Mouse (Mus musculus) E14TG2a.4 (cell line): ENCODE data around the gene Birc6.

Source experiments
- H3K27me3 ChIP-seq: 2 replicates; pipeline ENCODE4 v1.6.1; 2014; ENCODE audit warnings: low read length, control low read depth; ENCODE audit not compliant: insufficient read depth
- H3K36me3 ChIP-seq: 2 replicates; pipeline ENCODE4 v1.6.1; 2014; ENCODE audit warnings: low read length, control low read depth; ENCODE audit not compliant: insufficient read depth
- H3K4me1 ChIP-seq: replicated peaks from 2 replicates; pipeline ENCODE4 v1.6.1; 2014; ENCODE audit warnings: low read depth, low read length, control low read depth
- H3K4me3 ChIP-seq: replicated peaks from 2 replicates; pipeline ENCODE4 v1.5.1; 2014; ENCODE audit warnings: mild to moderate bottlenecking, low read length
- H3K9me3 ChIP-seq: 2 replicates; pipeline ENCODE4 v1.6.1; 2014; ENCODE audit warnings: low read length, control low read depth
- CTCF ChIP-seq: conservative IDR thresholded peaks from 2 replicates; pipeline ENCODE4 v1.5.1; 2014; ENCODE audit warnings: low read length
- NANOG ChIP-seq: IDR thresholded peaks from 2 replicates; pipeline ENCODE4 v1.6.1; 2014; ENCODE audit warnings: borderline replicate concordance, low read length, mixed read lengths
- POU5F1 ChIP-seq: IDR thresholded peaks from 2 replicates; pipeline ENCODE4 v1.6.1; 2014; ENCODE audit warnings: low read length, borderline replicate concordance

Birc6 gene

DNA sequence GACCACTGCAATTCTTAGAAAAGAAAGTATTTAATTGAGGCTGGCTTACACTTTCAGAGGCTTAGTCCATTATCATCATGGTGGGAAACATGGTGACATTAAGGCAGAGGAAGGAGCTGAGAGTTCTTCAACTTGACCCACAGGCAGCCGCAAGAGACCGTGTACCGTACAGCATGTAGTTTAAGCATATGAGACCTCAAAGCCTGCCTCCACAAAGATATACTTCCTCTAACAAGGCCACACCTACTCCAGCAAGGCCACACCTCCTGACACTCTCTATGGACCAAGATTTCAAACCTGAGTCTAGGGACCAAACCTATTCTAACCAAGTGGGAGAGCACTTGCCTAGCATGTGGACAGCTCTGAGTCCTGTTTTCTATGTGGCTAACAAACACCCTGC, 19.5 kb upstream of the Birc6 start:
- Histone ChIP-seq H3K4me1 (no peaks in the 10 kb centered on the region), H3K9me3 (no peaks in the 10 kb centered on the region), H3K27me3 (no peaks in the 10 kb centered on the region), H3K4me3 (no peak overlapping the region), H3K36me3 (no peaks in the 10 kb centered on the region)
- TF ChIP-seq CTCF: no peak
- no peak for TF ChIP-seq NANOG
- TF ChIP-seq POU5F1: no peak

DNA sequence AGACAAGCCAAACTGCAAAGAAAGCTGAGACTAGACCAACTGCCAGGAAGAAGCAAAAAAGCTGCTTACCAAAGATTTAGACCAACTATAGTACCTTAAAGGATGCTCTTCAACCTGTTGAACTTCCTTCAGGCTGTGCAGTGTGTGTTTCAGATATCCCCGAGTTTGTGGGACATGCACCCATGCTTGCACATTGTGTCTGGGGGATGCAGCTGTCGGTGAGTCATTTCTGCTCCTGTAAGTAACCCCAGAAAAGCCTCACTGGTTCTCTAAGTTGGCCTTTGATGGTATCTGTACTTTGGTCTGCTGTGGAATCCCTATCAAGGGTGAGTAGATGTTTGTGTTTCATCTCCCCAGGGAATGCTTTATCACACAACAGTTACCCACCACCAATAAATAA, 15.8 kb upstream of the Birc6 start:
- peaks cover 8% of the 10 kb centered on the region for H3K4me1 ChIP-seq
- H3K4me3 ChIP-seq: no peak overlapping the region
- no peaks in the 10 kb centered on the region for H3K9me3 ChIP-seq
- H3K27me3 ChIP-seq: no peaks in the 10 kb centered on the region
- no peaks in the 10 kb centered on the region for H3K36me3 ChIP-seq
- no peak for TF ChIP-seq NANOG
- TF ChIP-seq POU5F1: no peak
- TF ChIP-seq CTCF: no peak

DNA sequence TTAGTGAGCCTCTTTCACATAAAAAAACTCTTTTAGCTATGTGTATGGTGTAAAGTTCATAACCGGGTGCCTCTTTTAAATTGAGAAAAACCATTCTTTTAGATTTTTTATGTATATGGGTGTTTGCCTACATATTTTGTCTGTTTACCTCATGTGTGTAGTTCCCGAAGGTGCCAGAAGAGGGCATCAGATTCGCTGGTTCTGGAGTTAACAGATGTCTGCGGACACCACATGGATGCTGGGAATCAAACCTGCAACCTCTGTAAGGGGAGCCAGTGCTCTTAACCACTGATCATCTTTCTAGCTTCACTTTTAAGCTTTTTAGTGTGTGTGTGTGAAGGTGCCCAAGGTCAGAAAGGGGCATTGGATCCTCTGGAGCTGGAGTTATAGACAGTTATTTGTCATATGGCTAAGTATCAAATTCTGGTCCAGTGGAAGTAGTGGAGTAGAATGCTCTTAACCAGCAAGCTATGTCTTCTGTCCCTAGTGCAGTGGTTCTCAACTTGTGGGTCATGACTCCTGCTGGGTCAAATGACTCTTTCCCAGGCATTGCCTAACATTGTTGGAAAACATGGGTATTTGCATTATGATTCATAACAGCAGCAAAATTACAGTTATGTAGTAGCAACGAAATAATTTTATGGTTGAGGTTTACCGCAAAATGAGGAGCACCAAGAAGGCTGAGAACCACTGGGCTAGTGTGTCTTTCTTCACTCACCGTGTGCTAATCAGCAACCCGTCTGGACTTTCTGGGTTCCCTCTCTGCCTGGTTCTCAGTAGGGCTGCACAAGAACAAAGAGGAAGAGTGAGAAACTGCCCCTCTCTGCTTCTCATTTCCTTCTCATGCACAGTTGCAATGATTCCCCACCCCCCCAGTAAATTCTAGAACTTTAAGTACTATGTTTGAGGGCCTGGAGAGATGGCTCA, 5.0 kb upstream of the Birc6 start:
- TF ChIP-seq CTCF (peak; percentile 58), NANOG (no peak), POU5F1 (no peak)
- Histone ChIP-seq H3K4me1 (peaks cover 18% of the 10 kb centered on the region), H3K4me3 (no peak overlapping the region), H3K27me3 (no peaks in the 10 kb centered on the region), H3K9me3 (no peaks in the 10 kb centered on the region), H3K36me3 (peaks cover 17% of the 10 kb centered on the region)

DNA sequence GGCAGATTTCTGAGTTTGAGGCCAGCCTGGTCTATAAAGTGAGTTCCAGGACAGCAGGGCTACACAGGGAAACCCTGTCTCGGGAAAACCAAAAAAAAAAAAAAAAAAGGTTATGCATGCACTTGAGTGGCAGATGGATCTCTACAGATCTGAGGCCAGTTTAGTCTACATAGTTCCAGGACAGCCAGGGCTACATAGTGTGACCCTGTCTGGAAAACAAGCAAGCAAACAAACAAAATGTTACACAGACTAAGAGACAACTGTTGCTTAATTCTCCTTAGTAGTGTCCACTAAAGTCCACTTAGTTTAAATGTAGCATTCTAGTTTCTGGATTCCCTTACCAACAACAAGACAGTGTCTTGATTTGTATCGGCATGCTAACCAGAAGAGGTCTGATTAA, 2.0 kb upstream of the Birc6 start:
- Histone ChIP-seq H3K27me3 (no peaks in the 10 kb centered on the region), H3K36me3 (peaks cover 13% of the 10 kb centered on the region; the same call in 1 of the 2 replicates), H3K4me1 (peaks cover 34% of the 10 kb centered on the region), H3K9me3 (no peaks in the 10 kb centered on the region), H3K4me3 (peak overlapping the region; percentile 98)
- TF ChIP-seq NANOG (no peak), POU5F1 (no peak), CTCF (no peak)

DNA sequence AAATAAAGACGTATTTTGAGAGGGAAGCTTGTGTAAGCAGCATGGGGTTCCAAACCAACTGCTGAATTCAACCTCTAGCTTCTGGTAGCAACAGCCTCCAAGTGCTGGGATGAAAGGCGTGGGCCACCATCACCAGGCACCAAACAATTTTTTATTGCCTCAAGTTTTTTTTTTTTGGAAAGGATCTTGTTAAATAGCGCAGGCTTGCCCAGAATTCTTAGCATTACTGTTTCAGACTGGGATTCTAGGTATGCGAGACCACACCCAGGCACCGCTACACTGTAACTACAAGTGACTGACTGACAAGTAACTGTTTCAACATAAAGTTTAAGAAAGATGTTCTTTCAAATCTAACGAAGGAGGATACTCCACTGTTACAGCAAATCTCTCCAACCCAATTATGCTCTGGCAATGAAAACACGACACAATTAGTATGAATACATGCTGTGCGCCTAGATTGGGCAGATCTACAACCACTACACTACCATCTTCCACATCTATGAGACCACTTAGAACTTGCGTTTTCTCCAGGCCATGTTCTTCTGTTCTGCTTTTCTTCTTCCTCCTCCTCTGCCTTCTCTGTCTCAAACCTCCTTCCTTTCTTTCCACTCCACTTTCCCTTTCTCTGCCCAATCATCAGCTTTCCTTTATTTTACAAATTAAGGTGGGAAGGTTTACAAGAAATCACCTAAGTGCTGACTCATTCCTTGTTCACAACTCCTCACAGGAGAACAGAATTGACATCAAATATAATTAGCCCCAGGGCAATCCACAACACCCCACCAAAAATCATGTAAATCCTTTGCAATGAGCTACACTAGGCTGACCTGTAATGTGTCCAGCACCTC, 1.1 kb upstream of the Birc6 start:
- H3K4me3 ChIP-seq: peak overlapping the region; percentile 98
- H3K4me1 ChIP-seq: peaks cover 42% of the 10 kb centered on the region
- H3K36me3 ChIP-seq: 0 out of 2 replicates have a peak, but pooled peaks cover 9% of the 10 kb centered on the region
- H3K27me3 ChIP-seq: no peaks in the 10 kb centered on the region
- TF ChIP-seq NANOG: peak; percentile 57; the same call in 1 of the 2 replicates
- TF ChIP-seq CTCF: no peak
- TF ChIP-seq POU5F1: no peak
- no peaks in the 10 kb centered on the region for H3K9me3 ChIP-seq

DNA sequence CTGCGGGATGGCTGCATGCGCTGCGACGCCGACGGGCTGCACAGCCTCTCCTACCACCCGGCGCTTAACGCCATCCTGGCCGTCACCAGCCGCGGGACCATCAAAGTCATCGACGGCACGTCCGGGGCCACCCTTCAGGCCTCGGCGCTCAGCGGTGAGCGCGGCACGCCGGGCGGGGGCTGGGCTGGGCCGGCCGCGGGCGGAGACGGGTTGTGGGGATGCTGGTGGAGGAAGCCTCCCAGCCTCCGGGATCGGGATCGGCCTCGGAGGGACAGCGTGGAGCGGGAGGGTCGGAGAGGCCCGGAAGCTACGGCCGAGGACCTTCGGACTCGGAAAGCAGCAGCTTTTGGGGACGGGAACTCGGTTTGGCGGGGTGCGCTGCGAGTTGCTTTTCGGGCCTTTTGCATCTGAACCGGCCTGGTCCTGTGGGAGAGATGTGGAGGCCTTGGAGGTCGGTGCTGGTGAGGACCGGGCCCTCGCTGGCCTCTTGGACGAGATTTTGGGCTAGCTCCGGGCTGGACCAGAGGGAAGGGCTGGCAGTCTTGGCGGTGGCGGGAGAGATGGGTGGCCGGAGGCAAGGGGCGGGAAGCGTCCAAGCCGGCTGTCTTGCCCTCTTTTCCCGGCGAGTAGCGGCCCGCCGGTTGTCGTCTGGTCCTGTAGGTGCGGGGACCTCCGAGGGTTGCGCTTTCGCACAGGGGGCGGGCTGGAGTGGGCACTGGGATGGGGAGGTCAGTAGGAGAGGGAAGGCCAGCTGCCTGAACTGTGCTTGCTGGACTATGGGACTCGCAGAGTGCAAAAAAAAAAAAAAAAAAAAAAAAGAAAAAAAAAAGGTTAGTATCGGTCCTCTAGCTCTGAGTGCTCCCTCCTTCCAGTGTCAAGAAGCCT, 795 bp downstream of the Birc6 start:
- H3K4me1 ChIP-seq: peaks cover 42% of the 10 kb centered on the region
- no peaks in the 10 kb centered on the region; the same call in 1 of the 2 replicates for H3K36me3 ChIP-seq
- H3K9me3 ChIP-seq: no peaks in the 10 kb centered on the region
- no peak for TF ChIP-seq CTCF
- no peak for TF ChIP-seq POU5F1
- no peak for TF ChIP-seq NANOG
- no peaks in the 10 kb centered on the region for H3K27me3 ChIP-seq
- H3K4me3 ChIP-seq: peak overlapping the region; percentile 98

DNA sequence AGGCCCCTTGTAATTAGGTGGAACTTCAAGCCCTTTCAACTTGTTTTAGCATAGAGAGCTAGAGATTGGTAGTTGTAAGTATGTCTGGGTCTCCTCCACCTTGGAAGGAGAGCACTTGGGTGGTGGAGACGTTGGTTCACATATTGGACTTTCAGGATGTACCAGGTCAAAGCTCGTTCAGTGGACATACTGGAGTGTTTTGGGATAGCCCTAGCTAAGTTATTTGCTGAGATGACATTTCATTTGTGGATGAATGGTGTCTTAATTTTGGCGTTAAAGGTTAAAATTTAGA, 1.4 kb downstream of the Birc6 start:
- TF ChIP-seq CTCF (no peak), NANOG (no peak)
- peak overlapping the region; percentile 98 for H3K4me3 ChIP-seq
- no peaks in the 10 kb centered on the region for H3K9me3 ChIP-seq
- H3K4me1 ChIP-seq: peaks cover 40% of the 10 kb centered on the region
- H3K36me3 ChIP-seq: no peaks in the 10 kb centered on the region; the same call in 1 of the 2 replicates
- H3K27me3 ChIP-seq: no peaks in the 10 kb centered on the region

DNA sequence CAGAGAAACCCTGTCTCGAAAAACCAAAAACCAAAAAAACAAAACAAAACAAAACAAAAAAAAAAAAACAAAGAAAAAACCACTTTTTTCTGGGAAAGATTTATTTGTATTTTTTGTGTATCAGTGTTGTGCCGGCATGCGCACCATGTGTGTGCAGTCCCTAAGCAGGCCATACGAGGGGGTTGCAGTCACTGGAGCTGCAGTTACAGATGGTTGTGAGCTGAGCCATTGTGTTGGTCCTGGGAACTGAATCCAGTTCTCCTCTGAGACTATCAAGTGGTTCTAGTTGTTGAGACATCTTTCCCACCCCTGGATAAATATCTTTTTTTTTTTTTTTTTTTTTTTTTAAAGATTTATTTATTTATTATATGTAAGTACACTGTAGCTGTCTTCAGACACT, 6.9 kb downstream of the Birc6 start:
- H3K9me3 ChIP-seq: no peaks in the 10 kb centered on the region
- H3K27me3 ChIP-seq: no peaks in the 10 kb centered on the region
- peaks cover 51% of the 10 kb centered on the region for H3K4me1 ChIP-seq
- no peaks in the 10 kb centered on the region; the same call in 1 of the 2 replicates for H3K36me3 ChIP-seq
- H3K4me3 ChIP-seq: no peak overlapping the region
- no peak for TF ChIP-seq NANOG
- TF ChIP-seq POU5F1: no peak
- peak; percentile 9; the same call in 1 of the 2 replicates for TF ChIP-seq CTCF
